Mouse (Mus musculus) testis, adult 2 months (tissue): Measurements from ENCODE around the gene Amer2. TPM values are rescaled to one million over a fixed set of nuclear protein-coding genes. Genes with fewer than 3 reads are reported as not detected.
A peak's percentile ranks its signal among the peaks of the same experiment; 100 is the strongest.

Source experiments
- H3K27ac ChIP-seq: fragments of 200-500 bp; 2 replicates; pipeline ENCODE4 v1.5.1; 2012; ENCODE audit warnings: low read depth, low read length; ENCODE audit not compliant: control insufficient read depth, insufficient read depth
- H3K27me3 ChIP-seq: fragments of 200-500 bp; 2 replicates; pipeline ENCODE4 v1.6.1; 2012; ENCODE audit warnings: mild to moderate bottlenecking, low read length, moderate library complexity; ENCODE audit not compliant: control insufficient read depth, insufficient read depth
- H3K36me3 ChIP-seq: fragments of 200-500 bp; 2 replicates; pipeline ENCODE4 v1.6.1; 2012; ENCODE audit warnings: mild to moderate bottlenecking, low read length; ENCODE audit not compliant: control insufficient read depth, insufficient read depth
- H3K4me1 ChIP-seq: fragments of 200-500 bp; 2 replicates; pipeline ENCODE4 v1.6.1; 2012; ENCODE audit warnings: low read length; ENCODE audit not compliant: control insufficient read depth, insufficient read depth
- H3K4me3 ChIP-seq: fragments of 200-500 bp; 2 replicates; pipeline ENCODE4 v1.5.1; 2012; ENCODE audit warnings: low read depth, mild to moderate bottlenecking, low read length, moderate library complexity, mixed read lengths; ENCODE audit not compliant: control insufficient read depth
- CTCF ChIP-seq: fragments of 200-500 bp; IDR thresholded peaks from 2 replicates; pipeline ENCODE4 v1.5.1; 2012; ENCODE audit warnings: low read depth, mild to moderate bottlenecking, inconsistent platforms, low read length, moderate library complexity; ENCODE audit not compliant: control insufficient read depth, insufficient read depth, insufficient replicate concordance
- POLR2A ChIP-seq: fragments of 200-500 bp; IDR thresholded peaks from 2 replicates; pipeline ENCODE4 v1.6.1; 2012; ENCODE audit warnings: low read depth, mild to moderate bottlenecking, inconsistent platforms, low read length, moderate library complexity; ENCODE audit not compliant: control insufficient read depth
- polyA plus RNA-seq: library from polyadenylated mRNA; depleted of rRNA; stranded (reverse); fragments of >200 nt; gene quantifications from 2 replicates; pipeline ENCODE4 v1.2.3, GENCODE M21; 2012

The Amer2 gene
- polyA plus RNA-seq, 1 experiment = 37.6 TPM

DNA sequence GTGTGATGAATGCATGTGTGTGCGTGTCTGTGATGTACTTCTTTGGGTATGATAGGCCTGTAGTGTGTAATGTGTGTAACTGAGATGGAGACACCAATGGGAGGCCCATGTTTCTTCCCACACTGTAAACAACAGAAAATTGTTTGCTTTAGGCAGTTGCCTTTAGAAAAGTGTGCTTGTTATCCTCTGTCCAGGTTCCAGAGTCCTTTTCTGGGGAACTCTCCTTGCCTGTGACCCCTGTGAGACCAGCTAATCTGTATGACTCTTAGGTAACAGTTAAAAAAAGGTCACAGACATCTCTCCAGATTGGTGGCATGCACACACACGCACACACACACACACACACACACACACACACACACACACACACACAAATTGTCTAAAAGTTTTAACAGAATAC is 15.3 kb downstream of the Amer2 start:
- TF ChIP-seq CTCF = no peak
- peaks cover 2% of the 10 kb centered on the region; the same call in 1 of the 2 replicates for H3K4me1 ChIP-seq
- H3K27me3 ChIP-seq = no peaks in the 10 kb centered on the region
- H3K4me3 ChIP-seq = no peak overlapping the region
- H3K27ac ChIP-seq = no peak overlapping the region
- H3K36me3 ChIP-seq = no peaks in the 10 kb centered on the region

DNA sequence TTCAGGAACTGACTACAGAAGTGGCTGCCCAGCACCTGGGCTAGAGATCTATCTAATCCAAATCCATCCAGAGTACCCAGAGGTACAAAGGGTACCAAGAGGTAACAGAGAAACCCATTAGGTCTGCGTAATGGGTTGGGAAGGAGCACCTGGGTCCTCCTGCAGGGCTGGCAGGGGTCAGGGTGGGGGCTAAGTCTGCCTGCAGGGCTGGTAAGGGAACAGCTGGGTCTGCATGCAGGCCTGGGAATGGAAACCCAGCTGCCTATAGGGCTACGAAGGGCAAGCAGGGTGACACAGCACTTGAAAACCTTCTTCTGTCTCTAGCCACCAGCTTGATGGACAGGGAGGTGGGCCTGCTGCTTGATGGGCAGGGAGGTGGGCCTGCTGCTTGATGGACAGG is 19.1 kb downstream of the Amer2 start:
- Histone ChIP-seq H3K27me3 (no peaks in the 10 kb centered on the region), H3K36me3 (no peaks in the 10 kb centered on the region), H3K27ac (no peak overlapping the region), H3K4me3 (no peak overlapping the region), H3K4me1 (no peaks in the 10 kb centered on the region)
- TF ChIP-seq POLR2A = no peak
- TF ChIP-seq CTCF = no peak

DNA sequence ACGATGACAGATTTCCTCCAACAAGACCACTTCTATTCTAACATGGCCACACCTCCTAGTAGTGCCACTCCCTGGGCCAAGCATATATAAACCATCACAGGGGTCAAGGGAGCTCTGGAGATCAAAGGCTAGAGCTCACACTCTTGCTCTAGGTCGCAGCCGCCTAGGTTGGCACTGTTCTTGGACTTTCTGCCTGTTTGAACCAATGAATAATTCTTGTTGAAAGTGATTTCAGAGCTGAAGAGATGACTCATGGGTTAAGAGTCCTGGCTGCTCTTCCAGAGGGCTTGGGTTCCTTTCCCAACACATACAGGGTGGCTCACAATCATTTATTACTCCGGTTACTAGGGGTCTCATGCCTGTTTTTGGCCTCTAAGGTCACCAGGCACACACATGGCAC is 24.3 kb downstream of the Amer2 start:
- Histone ChIP-seq H3K4me3 (no peak overlapping the region), H3K4me1 (no peaks in the 10 kb centered on the region; the same call in 1 of the 2 replicates), H3K27me3 (no peaks in the 10 kb centered on the region), H3K27ac (no peak overlapping the region), H3K36me3 (no peaks in the 10 kb centered on the region)
- no peak for TF ChIP-seq POLR2A
- TF ChIP-seq CTCF = no peak

DNA sequence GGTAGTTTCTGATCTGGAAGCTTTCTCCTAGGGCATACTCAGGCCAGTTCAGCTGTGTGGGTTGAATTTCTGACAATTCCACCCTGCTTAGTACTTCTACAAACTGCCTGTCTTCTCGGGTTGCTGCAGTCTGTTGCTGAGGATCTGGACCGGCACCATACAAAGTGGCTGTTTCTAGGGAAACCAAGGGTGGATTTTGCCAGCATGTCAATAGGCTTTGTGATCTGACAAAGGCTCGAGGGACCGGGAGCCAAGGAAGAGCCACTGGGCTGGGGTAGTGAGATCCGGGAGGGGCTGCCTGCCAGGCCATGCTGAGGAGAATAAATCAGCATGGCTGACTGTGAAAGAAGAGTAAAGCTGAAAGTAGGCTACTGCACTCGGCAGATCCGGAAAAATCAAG is 25.8 kb downstream of the Amer2 start:
- H3K36me3 ChIP-seq = no peaks in the 10 kb centered on the region
- TF ChIP-seq POLR2A = no peak
- TF ChIP-seq CTCF = no peak
- peak overlapping the region; percentile 75 for H3K4me3 ChIP-seq
- no peaks in the 10 kb centered on the region for H3K27me3 ChIP-seq
- no peaks in the 10 kb centered on the region; the same call in 1 of the 2 replicates for H3K4me1 ChIP-seq
- no peak overlapping the region for H3K27ac ChIP-seq

DNA sequence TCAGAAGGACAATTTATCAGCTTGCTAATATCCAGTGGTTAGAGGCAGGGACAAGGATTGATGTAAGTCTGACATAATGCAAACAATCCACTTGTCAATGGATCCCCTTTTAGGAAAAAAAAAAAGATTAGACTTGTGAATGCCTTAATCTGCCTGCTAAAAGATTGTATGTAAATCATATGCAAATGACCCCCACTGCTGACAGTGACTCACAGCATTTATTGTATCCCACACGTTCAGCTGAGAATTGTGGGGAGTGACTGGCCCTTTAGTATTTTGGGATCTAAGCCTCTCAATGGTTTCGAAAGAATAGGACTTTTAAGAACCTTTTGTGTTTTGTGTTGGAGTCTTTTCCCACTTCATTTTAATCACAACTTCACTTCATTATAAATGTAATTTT is 30.2 kb downstream of the Amer2 start:
- Histone ChIP-seq H3K27ac (no peak overlapping the region), H3K36me3 (no peaks in the 10 kb centered on the region), H3K4me3 (no peak overlapping the region), H3K27me3 (no peaks in the 10 kb centered on the region), H3K4me1 (no peaks in the 10 kb centered on the region; the same call in 1 of the 2 replicates)
- TF ChIP-seq CTCF (no peak), POLR2A (no peak)

DNA sequence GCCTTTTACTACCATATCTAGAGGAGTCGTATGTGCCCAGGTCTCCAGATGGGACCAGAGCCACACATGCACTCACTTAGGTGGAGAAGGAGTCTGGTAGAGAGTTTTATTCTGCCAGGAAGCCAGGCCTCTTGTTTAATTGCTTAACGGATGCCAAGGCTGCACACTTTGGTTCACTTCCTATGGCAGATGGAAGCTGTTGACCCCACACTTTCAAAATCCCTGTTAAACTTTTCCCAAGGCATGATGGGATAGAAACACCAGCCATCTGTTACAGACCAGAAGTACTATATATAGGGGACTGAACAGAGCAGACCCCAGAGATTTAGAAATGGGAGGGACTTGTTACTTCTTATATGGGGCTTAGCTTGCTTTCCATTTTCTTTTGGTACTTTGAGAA is 32.8 kb downstream of the Amer2 start:
- Histone ChIP-seq H3K27me3 (no peaks in the 10 kb centered on the region), H3K4me1 (no peaks in the 10 kb centered on the region), H3K36me3 (no peaks in the 10 kb centered on the region), H3K27ac (no peak overlapping the region), H3K4me3 (no peak overlapping the region)
- no peak for TF ChIP-seq POLR2A
- TF ChIP-seq CTCF = no peak

DNA sequence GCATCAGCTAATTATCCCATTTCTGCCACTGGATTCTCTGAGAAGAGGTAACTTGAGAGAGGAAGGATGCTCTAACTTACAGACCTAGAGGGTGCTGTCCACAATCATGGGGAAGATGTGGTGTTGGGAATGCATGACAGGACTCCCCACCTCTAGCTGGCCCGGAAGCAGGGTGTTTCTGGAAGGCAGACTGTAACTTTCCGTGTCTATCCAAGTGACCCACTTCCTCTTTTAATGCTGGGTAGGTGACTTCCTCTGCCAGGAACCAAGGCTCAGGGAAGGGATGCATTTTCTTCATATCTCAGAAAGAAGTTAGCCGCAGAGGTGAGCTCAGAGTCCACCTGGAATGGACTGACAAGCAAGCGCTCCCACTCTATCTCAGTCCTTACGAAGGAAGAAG is 33.5 kb downstream of the Amer2 start:
- H3K4me1 ChIP-seq = no peaks in the 10 kb centered on the region

DNA sequence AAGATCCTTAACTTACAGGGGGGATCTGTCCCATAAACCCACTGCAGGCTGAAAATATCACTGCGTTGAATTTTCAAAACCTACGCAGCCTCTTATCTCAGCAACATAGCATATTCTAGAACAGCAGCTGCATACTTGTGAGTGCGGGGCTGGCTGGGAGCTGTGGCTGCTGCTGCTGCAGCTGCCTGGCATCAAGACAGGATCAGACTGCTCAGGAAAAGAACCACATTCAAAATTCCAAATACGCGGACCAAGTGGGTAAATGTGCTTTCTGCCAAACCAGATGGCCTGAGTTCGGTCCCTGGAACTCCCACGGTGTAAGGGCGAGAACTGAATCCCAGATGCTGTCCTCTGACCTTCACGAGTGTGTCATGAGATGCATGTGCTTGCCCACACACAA is 34.3 kb downstream of the Amer2 start:
- no peak overlapping the region for H3K27ac ChIP-seq
- H3K36me3 ChIP-seq = no peaks in the 10 kb centered on the region
- no peaks in the 10 kb centered on the region for H3K27me3 ChIP-seq
- no peaks in the 10 kb centered on the region for H3K4me1 ChIP-seq
- TF ChIP-seq CTCF (no peak), POLR2A (no peak)
- no peak overlapping the region for H3K4me3 ChIP-seq

More for the DNA sequence above, 33.5 kb downstream of the Amer2 start:
- Histone ChIP-seq H3K4me3 (no peak overlapping the region), H3K36me3 (no peaks in the 10 kb centered on the region), H3K27me3 (no peaks in the 10 kb centered on the region), H3K27ac (no peak overlapping the region)
- TF ChIP-seq POLR2A (no peak), CTCF (no peak)
